Mouse (Mus musculus): Measurements from ENCODE around the gene Tm9sf2. TPM values are rescaled to one million over a fixed set of nuclear protein-coding genes. Genes with fewer than 3 reads are reported as not detected.

Gene Tm9sf2
- total and polyA plus RNA-seq, 3 experiments, result 76.0 to 162 (median 131) TPM

DNA sequence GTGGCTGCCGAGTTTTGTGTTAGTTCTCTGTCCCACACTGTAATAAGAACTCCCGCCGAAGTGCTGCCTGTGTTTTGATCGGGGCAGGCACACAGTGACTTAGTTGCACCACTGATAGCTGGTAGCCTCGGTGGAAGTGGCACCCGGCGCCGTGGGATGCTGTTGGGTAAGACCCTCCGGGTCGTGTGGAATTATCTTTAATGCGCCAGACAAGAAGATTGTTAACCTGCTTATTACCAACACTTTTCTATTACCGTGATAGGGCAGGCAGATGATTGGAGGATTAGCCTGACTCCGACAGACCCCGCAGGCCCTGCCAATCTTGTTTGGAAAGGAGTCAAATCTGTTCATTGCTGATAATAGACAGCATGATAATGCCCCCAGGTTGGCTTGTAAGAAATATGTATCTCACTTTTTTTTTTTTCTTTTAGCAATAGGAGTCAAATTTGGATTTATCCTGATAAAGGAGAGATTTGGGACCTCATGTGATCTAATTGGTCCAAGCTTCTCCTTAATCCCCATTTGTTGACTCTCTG is 69.5 kb downstream of the Tm9sf2 start:
- no peaks in the 10 kb centered on the region for H3K36me3 ChIP-seq (replicated peaks)
- DNase-seq (ENCODE audit: low spot score), result no peak
- H3K4me3 ChIP-seq (ENCODE audit: low read depth, low read length), result no peak overlapping the region
- no peak for ATAC-seq (ENCODE audit: extremely low read depth, insufficient number of reproducible peaks, low FRiP score, poor library complexity, severe bottlenecking)
- peaks cover 42% of the 10 kb centered on the region for H3K27me3 ChIP-seq (ENCODE audit: insufficient read depth, low read length)
- H3K4me1 ChIP-seq (ENCODE audit: insufficient read depth, low read depth, low read length), result peaks cover 20% of the 10 kb centered on the region
- H3K9me3 ChIP-seq (replicated peaks), result no peaks in the 10 kb centered on the region
- TF ChIP-seq TAL1 (conservative IDR thresholded peaks at IDR 0.05; ENCODE audit: low read depth, low read length) (no peak), CTCF (IDR thresholded peaks at IDR 0.05; ENCODE audit: low read depth, low read length) (no peak), GATA1 (IDR thresholded peaks at IDR 0.05; ENCODE audit: borderline replicate concordance, low read length) (no peak), GATA2 (IDR thresholded peaks at IDR 0.05; ENCODE audit: borderline replicate concordance, low read depth, low read length) (no peak), POLR2AphosphoS5 (IDR thresholded peaks at IDR 0.05; ENCODE audit: insufficient replicate concordance, low read depth, low read length) (no peak)

DNA sequence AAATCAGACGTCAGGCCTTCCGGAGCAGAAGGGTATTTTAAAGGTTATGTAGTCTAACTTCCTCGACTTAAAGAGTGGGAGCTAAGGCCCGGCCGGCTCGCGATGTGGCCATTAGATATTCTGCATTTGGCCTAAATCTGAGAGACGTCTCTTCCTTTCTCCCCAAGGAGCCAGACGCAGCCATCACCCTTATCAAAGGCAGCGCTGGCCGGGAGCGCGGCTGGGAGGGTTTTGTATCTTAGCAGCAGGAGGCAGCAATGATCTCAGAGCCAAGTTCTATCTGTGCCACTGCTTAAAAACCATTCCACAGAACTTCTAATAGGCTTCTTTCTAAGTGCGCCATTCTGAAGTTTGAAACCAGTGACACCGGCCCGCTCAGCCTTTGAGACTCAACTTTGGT is 72.4 kb downstream of the Tm9sf2 start:
- H3K4me3 ChIP-seq (ENCODE audit: low read depth, low read length), result no peak overlapping the region
- peaks cover 25% of the 10 kb centered on the region for H3K27me3 ChIP-seq (ENCODE audit: insufficient read depth, low read length)
- TF ChIP-seq GATA2 (IDR thresholded peaks at IDR 0.05; ENCODE audit: borderline replicate concordance, low read depth, low read length), result no peak
- no peak for TF ChIP-seq CTCF (IDR thresholded peaks at IDR 0.05; ENCODE audit: low read depth, low read length)
- TF ChIP-seq TAL1 (conservative IDR thresholded peaks at IDR 0.05; ENCODE audit: low read depth, low read length), result no peak
- TF ChIP-seq POLR2AphosphoS5 (IDR thresholded peaks at IDR 0.05; ENCODE audit: insufficient replicate concordance, low read depth, low read length), result no peak
- TF ChIP-seq GATA1 (IDR thresholded peaks at IDR 0.05; ENCODE audit: borderline replicate concordance, low read length), result no peak
- peaks cover 2% of the 10 kb centered on the region for H3K9me3 ChIP-seq (replicated peaks)
- ATAC-seq (ENCODE audit: extremely low read depth, insufficient number of reproducible peaks, low FRiP score, poor library complexity, severe bottlenecking) (no peak), DNase-seq (ENCODE audit: low spot score) (no peak)
- H3K4me1 ChIP-seq (ENCODE audit: insufficient read depth, low read depth, low read length), result peaks cover 46% of the 10 kb centered on the region
- peaks cover 5% of the 10 kb centered on the region for H3K36me3 ChIP-seq (replicated peaks)

DNA sequence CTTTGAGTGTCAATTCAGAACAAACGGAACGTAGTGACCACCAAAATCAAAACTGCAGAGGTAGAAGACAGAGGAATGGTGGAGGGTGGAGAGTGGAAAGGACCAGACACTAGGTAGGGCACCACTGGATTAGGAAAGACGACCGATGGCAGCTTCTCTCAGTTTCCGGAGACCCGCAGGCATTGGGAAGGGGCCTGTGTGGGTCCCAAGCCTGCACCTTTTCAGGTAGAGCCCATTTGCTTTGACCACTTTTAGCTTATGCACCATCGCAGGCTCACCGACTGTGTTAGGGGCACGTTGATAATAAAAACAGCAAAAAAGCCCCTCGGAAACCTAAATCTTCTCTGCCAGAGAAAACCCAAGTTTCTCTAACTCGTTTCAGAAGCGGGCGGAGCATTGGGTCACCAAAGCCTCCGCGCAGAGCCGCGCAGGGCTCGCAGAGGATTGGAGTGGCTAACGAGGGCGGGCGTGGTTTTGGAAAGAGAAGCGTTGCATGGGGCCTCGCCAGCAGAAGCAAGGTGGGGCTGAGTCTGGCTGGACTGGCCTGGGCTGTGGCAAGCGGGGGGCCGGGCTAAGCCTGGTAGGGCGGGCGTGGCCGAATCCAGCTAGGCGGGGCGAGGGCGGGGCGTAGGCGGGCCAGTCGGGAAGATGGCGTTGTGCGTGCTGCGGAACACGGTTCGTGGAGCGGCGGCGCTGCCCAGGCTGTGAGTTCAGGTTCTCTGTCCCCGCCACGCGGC is 74.4 kb downstream of the Tm9sf2 start, which contains the start of gene Clybl:
Gene Clybl (plus strand): TSS at position 627 of the 737 bp plus-strand sequence.
- ATAC-seq (ENCODE audit: extremely low read depth, insufficient number of reproducible peaks, low FRiP score, poor library complexity, severe bottlenecking) (peak; percentile 89), DNase-seq (ENCODE audit: low spot score) (peak; percentile 97)
- TF ChIP-seq POLR2AphosphoS5 (IDR thresholded peaks at IDR 0.05; ENCODE audit: insufficient replicate concordance, low read depth, low read length) (no peak), GATA2 (IDR thresholded peaks at IDR 0.05; ENCODE audit: borderline replicate concordance, low read depth, low read length) (no peak), CTCF (IDR thresholded peaks at IDR 0.05; ENCODE audit: low read depth, low read length) (no peak), TAL1 (conservative IDR thresholded peaks at IDR 0.05; ENCODE audit: low read depth, low read length) (no peak), GATA1 (IDR thresholded peaks at IDR 0.05; ENCODE audit: borderline replicate concordance, low read length) (no peak)
- H3K27me3 ChIP-seq (ENCODE audit: insufficient read depth, low read length), result peaks cover 10% of the 10 kb centered on the region
- H3K4me3 ChIP-seq (ENCODE audit: low read depth, low read length), result peak within 1 kb of the TSS; percentile 81
- peaks cover 52% of the 10 kb centered on the region for H3K4me1 ChIP-seq (ENCODE audit: insufficient read depth, low read depth, low read length)
- peaks cover 21% of the 10 kb centered on the region for H3K36me3 ChIP-seq (replicated peaks)
- peaks cover 12% of the 10 kb centered on the region for H3K9me3 ChIP-seq (replicated peaks)

DNA sequence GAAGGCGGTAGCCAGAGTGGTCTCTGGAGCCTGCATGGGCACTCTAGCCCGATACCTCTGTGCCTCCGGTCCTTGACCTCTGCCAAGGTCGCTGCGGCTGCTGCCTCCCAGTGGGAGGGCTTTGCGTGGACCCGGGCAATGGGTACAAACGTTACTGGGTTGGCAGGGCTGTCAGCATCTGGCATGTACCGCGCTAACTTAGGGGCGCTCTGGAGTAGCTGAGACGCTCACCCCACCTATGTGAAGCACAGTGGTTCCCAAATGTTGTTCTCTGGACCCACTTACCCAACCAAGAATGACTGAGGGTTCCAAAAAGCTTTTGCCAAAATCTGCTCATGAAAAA is 74.9 kb downstream of the Tm9sf2 start:
- H3K4me3 ChIP-seq (ENCODE audit: low read depth, low read length), result peak overlapping the region; percentile 81
- H3K4me1 ChIP-seq (ENCODE audit: insufficient read depth, low read depth, low read length), result peaks cover 47% of the 10 kb centered on the region
- H3K27me3 ChIP-seq (ENCODE audit: insufficient read depth, low read length), result peaks cover 5% of the 10 kb centered on the region
- peak; percentile 23 for ATAC-seq (ENCODE audit: extremely low read depth, insufficient number of reproducible peaks, low FRiP score, poor library complexity, severe bottlenecking)
- peaks cover 21% of the 10 kb centered on the region for H3K36me3 ChIP-seq (replicated peaks)
- TF ChIP-seq POLR2AphosphoS5 (IDR thresholded peaks at IDR 0.05; ENCODE audit: insufficient replicate concordance, low read depth, low read length) (no peak), CTCF (IDR thresholded peaks at IDR 0.05; ENCODE audit: low read depth, low read length) (no peak), GATA2 (IDR thresholded peaks at IDR 0.05; ENCODE audit: borderline replicate concordance, low read depth, low read length) (no peak), TAL1 (conservative IDR thresholded peaks at IDR 0.05; ENCODE audit: low read depth, low read length) (no peak), GATA1 (IDR thresholded peaks at IDR 0.05; ENCODE audit: borderline replicate concordance, low read length) (no peak)
- H3K9me3 ChIP-seq (replicated peaks), result peaks cover 12% of the 10 kb centered on the region
- DNase-seq (ENCODE audit: low spot score), result no peak

DNA sequence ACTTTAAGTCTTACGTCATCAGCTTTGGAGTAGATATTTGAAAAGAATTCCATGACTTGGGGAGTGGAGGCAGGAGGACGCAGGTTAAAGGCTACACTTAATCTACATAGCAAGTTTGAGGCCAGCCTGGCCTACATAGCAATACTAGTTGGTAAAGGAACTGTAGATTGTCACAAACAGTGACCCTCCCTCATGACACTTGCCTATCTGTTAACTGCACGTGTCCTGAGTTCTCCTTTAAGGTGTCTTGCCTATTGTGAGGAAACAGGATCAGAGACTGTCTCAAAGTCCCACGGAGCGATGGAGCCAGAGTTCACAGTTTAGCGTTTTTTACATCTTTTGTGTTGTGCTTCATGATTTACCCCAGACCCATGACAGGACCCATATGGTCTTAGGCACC is 75.4 kb downstream of the Tm9sf2 start:
- Histone ChIP-seq H3K36me3 (replicated peaks) (peaks cover 21% of the 10 kb centered on the region), H3K4me1 (ENCODE audit: insufficient read depth, low read depth, low read length) (peaks cover 50% of the 10 kb centered on the region), H3K27me3 (ENCODE audit: insufficient read depth, low read length) (peaks cover 4% of the 10 kb centered on the region; the same call in 1 of the 2 replicates), H3K9me3 (replicated peaks) (peaks cover 12% of the 10 kb centered on the region), H3K4me3 (ENCODE audit: low read depth, low read length) (peak overlapping the region; percentile 81)
- DNase-seq (ENCODE audit: low spot score), result no peak
- no peak for ATAC-seq (ENCODE audit: extremely low read depth, insufficient number of reproducible peaks, low FRiP score, poor library complexity, severe bottlenecking)
- TF ChIP-seq GATA1 (IDR thresholded peaks at IDR 0.05; ENCODE audit: borderline replicate concordance, low read length) (no peak), GATA2 (IDR thresholded peaks at IDR 0.05; ENCODE audit: borderline replicate concordance, low read depth, low read length) (no peak), TAL1 (conservative IDR thresholded peaks at IDR 0.05; ENCODE audit: low read depth, low read length) (0 out of 2 replicates have a peak, but pooled peaks have one; percentile 23)

DNA sequence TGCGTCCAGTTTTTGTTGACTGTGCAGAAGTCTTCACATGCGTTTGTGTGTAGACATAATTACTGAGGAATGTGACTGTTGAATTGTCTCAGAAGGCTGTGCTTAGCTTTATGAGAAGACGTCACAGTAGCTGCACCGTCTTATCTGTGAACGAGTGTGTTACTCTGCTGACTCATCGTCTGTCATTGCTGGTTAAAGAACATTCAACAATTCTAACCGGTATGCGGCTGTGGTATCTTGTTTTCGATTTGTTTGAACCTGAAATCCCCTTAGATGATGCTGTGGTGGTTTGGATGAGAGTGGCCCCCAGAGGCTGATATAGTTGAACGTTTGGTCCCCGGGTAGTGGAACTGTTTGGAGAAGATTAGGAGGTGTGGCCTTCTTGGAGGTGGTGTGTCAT is 77.1 kb downstream of the Tm9sf2 start:
- DNase-seq (ENCODE audit: low spot score) (peak; percentile 50), ATAC-seq (ENCODE audit: extremely low read depth, insufficient number of reproducible peaks, low FRiP score, poor library complexity, severe bottlenecking) (peak; percentile 65)
- Histone ChIP-seq H3K4me1 (ENCODE audit: insufficient read depth, low read depth, low read length) (peaks cover 55% of the 10 kb centered on the region), H3K27me3 (ENCODE audit: insufficient read depth, low read length) (no peaks in the 10 kb centered on the region), H3K9me3 (replicated peaks) (peaks cover 12% of the 10 kb centered on the region), H3K4me3 (ENCODE audit: low read depth, low read length) (peak overlapping the region; percentile 18; the same call in 1 of the 2 replicates), H3K36me3 (replicated peaks) (peaks cover 31% of the 10 kb centered on the region)
- TF ChIP-seq TAL1 (conservative IDR thresholded peaks at IDR 0.05; ENCODE audit: low read depth, low read length) (no peak), GATA1 (IDR thresholded peaks at IDR 0.05; ENCODE audit: borderline replicate concordance, low read length) (no peak), CTCF (IDR thresholded peaks at IDR 0.05; ENCODE audit: low read depth, low read length) (no peak)
